Mouse (Mus musculus) myocyte (in vitro differentiated cells): ENCODE data around the gene Lcmt2. TPM values are rescaled to one million over a fixed set of nuclear protein-coding genes. Genes with fewer than 3 reads are reported as not detected.
A peak's percentile ranks its signal among the peaks of the same experiment; 100 is the strongest.

Source experiments
- H3K27me3 ChIP-seq: one replicate; pipeline ENCODE4 v1.6.1; 2011; ENCODE audit not compliant: control insufficient read depth, insufficient read depth, insufficient read length
- H3K36me3 ChIP-seq: one replicate; pipeline ENCODE4 v1.6.1; 2011; ENCODE audit not compliant: control insufficient read depth, insufficient read depth
- H3K4me2 ChIP-seq: one replicate; pipeline ENCODE4 v1.6.1; 2011; ENCODE audit warnings: low read depth, control low read depth
- H3K4me3 ChIP-seq: one replicate; pipeline ENCODE4 v1.5.1; 2011; ENCODE audit warnings: mild to moderate bottlenecking, control low read depth, moderate library complexity
- H3K79me2 ChIP-seq: one replicate; pipeline ENCODE4 v1.6.1; 2011; ENCODE audit not compliant: control insufficient read depth, insufficient read depth
- H3ac ChIP-seq: one replicate; pipeline ENCODE4 v1.6.1; 2011; ENCODE audit not compliant: control insufficient read depth, insufficient read length
- CEBPB ChIP-seq: IDR thresholded peaks from 2 replicates; pipeline ENCODE4 v1.6.1; 2011; ENCODE audit warnings: mild to moderate bottlenecking, moderate library complexity; ENCODE audit not compliant: poor library complexity, insufficient read depth, severe bottlenecking
- E2F4 ChIP-seq: IDR thresholded peaks from one replicate; pipeline ENCODE4 v1.6.1; 2011; ENCODE audit warnings: mild to moderate bottlenecking, control low read depth, moderate library complexity; ENCODE audit not compliant: insufficient read depth
- MAX ChIP-seq: IDR thresholded peaks from one replicate; pipeline ENCODE4 v1.6.1; 2011; ENCODE audit warnings: low read depth, mild to moderate bottlenecking, control low read depth
- MYOD1 ChIP-seq, 3 experiments: IDR thresholded peaks; one replicate each; pipeline ENCODE4 v1.6.1; 2011; ENCODE audit warnings: control low read depth in 2 of 3, low read depth in 2 of 3, mild to moderate bottlenecking in 2 of 3, moderate library complexity in 1 of 3; ENCODE audit not compliant: insufficient read length in 2 of 3, control insufficient read depth in 1 of 3
- MYOG ChIP-seq, 3 experiments: IDR thresholded peaks; one replicate each; pipeline ENCODE4 v1.6.1; 2011; ENCODE audit warnings: control low read depth in 2 of 3, low read depth in 2 of 3, mild to moderate bottlenecking in 2 of 3; ENCODE audit not compliant: insufficient read length in 2 of 3, control insufficient read depth in 1 of 3, insufficient read depth in 1 of 3
- POLR2A ChIP-seq: IDR thresholded peaks from one replicate; pipeline ENCODE4 v1.6.1; 2011; ENCODE audit warnings: low read depth, mild to moderate bottlenecking, control low read depth, moderate library complexity; ENCODE audit not compliant: insufficient read length
- POLR2AphosphoS2 ChIP-seq: IDR thresholded peaks from one replicate; pipeline ENCODE4 v1.6.1; 2011; ENCODE audit warnings: low read depth, control low read depth; ENCODE audit not compliant: insufficient read length
- REST ChIP-seq: IDR thresholded peaks from one replicate; pipeline ENCODE4 v1.6.1; 2011; ENCODE audit warnings: mild to moderate bottlenecking, control low read depth, moderate library complexity; ENCODE audit not compliant: insufficient read depth, insufficient read length
- SRF ChIP-seq: IDR thresholded peaks from one replicate; pipeline ENCODE4 v1.6.1; 2011; ENCODE audit warnings: low read depth; ENCODE audit not compliant: control insufficient read depth, insufficient read length
- TCF12 ChIP-seq: IDR thresholded peaks from one replicate; pipeline ENCODE4 v1.6.1; 2011; ENCODE audit warnings: mild to moderate bottlenecking, control low read depth; ENCODE audit not compliant: poor library complexity, insufficient read depth, severe bottlenecking
- TCF3 ChIP-seq: IDR thresholded peaks from one replicate; pipeline ENCODE4 v1.6.1; 2011; ENCODE audit warnings: low read depth, control low read depth; ENCODE audit not compliant: insufficient read length
- USF1 ChIP-seq: IDR thresholded peaks from one replicate; pipeline ENCODE4 v1.6.1; 2011; ENCODE audit warnings: low read depth, mild to moderate bottlenecking, control low read depth, moderate library complexity
- polyA plus RNA-seq: library from polyadenylated mRNA; unstranded; fragments of >200 nt; fragmentation: generic; extraction: Trizol; gene quantifications from one replicate; pipeline ENCODE4 v1.2.1, GENCODE M21; 2012; ENCODE audit warnings: missing spikeins

Lcmt2 gene
- polyA plus RNA-seq, 1 experiment: 2.9 TPM

DNA sequence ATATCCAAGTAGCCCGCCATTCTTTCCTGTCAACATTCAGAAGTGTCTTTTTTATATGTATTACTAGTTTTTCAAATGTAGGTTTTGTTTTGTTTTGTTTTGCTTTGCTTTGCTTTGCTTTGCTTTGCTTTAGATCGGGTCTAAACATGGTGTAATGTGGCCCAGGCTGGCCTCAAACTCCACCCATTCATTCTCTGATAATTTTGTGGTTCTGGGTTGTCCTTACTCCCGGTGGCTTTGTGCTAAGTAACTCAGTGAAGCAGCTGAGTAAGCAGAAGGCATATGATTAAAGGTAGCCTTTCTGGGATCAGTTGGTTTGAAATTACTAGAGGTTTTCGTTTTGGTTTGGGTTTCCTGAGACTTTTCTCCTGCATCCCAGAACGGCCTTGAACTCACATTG lies 9.2 kb upstream of the Lcmt2 start:
- H3K79me2 ChIP-seq: no peaks in the 10 kb centered on the region
- no peaks in the 10 kb centered on the region for H3K27me3 ChIP-seq
- no peaks in the 10 kb centered on the region for H3K36me3 ChIP-seq
- H3ac ChIP-seq: no peak overlapping the region
- no peak for TF ChIP-seq TCF12
- no peak for TF ChIP-seq MYOD1 (IDR thresholded peaks at IDR 0.05; ENCODE audit: control insufficient read depth in 1 of 3, insufficient read length in 2 of 3, low read depth in 2 of 3)
- TF ChIP-seq POLR2A: no peak
- no peak for TF ChIP-seq SRF
- H3K4me3 ChIP-seq: no peak overlapping the region
- no peak overlapping the region for H3K4me2 ChIP-seq

DNA sequence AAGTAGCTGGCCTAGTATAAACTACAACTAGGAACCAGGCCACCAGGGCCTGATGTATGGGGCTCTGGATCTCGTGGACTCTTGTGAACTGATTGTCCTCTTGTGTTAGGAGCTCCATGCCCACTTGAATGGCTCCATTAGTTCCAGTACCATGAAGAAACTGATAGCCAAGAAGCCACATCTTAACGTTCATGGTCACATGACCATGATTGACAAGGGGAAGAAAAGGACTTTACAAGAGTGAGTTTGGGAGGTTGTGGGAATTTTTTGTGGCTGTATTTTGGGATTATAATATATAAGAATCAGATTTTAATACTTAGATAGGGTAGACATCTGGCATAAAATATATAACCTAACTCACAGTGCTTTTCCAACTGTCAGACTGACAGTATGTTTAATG lies 2.0 kb upstream of the Lcmt2 start:
- no peaks in the 10 kb centered on the region for H3K79me2 ChIP-seq
- H3K36me3 ChIP-seq: no peaks in the 10 kb centered on the region
- TF ChIP-seq MAX (no peak), E2F4 (no peak), SRF (no peak), TCF3 (no peak), CEBPB (no peak), USF1 (no peak), REST (no peak), MYOD1 (IDR thresholded peaks at IDR 0.05; ENCODE audit: control insufficient read depth in 1 of 3, insufficient read length in 2 of 3, low read depth in 2 of 3) (no peak), TCF12 (no peak)
- H3K4me3 ChIP-seq: no peak overlapping the region
- H3K4me2 ChIP-seq: no peak overlapping the region
- H3K27me3 ChIP-seq: no peaks in the 10 kb centered on the region
- H3ac ChIP-seq: no peak overlapping the region

DNA sequence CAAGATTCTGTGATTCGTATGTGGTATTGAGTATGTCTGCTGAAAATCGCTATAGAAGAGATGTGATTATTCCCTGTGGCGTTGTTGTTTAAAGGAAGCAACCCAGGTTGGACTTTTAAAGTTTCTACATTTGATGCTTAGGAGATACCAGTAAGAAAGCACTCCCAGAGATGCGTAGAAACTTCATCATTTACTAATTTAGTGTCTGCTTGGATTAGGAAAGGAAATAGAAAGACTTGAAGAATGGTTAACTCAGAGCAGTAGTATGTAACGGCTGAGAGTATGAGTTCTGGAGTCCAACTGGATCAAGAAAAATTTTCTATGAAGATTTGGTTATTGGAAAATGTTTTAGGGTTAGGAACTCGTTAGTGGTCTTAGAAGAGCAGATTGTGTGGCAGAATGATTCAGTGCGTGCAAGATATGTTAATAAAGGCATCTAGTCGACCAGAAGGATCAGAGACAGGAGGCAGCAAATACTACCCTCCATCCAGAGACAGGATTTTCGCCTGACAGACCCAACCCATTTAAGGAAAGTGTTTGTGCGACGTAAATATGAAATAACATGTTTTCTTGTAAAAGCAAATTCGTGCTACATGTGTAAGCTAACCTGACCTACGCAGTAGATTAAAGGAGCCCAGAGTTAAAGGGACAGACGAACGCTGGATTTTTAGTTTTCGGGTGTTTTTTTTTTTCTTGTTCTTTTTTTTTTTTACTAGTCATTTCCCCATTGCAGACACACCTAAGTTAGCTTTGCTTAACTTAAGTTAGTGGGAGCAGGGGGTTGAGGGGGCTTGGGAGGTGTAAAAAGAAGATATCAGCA lies 973 bp upstream of the Lcmt2 start:
- H3K4me3 ChIP-seq: peak overlapping the region; percentile 26
- TF ChIP-seq MAX (no peak), POLR2A (no peak), REST (no peak), MYOD1 (IDR thresholded peaks at IDR 0.05; ENCODE audit: control insufficient read depth in 1 of 3, insufficient read length in 2 of 3, low read depth in 2 of 3) (no peak), POLR2AphosphoS2 (no peak), USF1 (no peak), TCF3 (no peak), E2F4 (no peak)

DNA sequence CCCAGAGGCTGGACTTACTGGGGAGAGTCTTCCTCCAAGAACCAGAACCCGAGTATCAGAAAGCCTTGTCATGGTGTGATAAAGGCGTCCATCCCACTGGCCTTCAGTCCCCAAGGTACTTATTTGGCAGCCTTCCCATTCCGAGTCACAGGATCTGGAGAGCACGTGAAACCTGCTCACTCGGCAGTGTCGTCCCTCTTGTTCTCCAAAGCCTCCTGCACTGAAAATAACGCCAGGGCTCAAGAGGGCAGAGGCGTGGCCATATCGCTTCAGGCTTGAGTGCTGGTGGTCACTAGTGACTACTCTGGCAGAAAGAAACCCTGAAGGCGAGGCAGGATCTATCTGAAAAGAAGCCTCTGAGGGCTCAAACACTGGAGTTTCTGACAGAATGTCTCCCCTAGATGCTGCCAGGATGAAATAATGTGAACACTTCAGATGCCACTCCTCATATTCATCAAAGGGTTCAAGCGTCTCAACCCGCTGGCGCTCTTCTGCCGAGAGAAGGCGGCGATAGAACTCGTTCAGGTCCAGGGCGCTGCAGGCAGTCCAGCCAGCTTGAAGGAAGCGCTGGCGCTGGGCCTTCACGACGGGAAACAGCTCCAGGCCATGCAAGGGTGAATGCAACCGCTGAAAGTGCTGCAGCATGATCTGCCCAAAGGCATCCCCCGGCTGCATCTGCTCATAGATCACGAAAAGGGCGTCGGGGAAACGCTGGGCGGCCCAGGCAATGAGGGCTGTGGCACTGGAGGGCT lies 1.0 kb downstream of the Lcmt2 start:
- Histone ChIP-seq H3K4me2 (peak overlapping the region; percentile 74), H3K27me3 (no peaks in the 10 kb centered on the region), H3ac (peak overlapping the region; percentile 90), H3K79me2 (no peaks in the 10 kb centered on the region), H3K4me3 (peak overlapping the region; percentile 26), H3K36me3 (no peaks in the 10 kb centered on the region)
- no peak for TF ChIP-seq MYOG (IDR thresholded peaks at IDR 0.05; ENCODE audit: control insufficient read depth in 1 of 3, insufficient read depth in 1 of 3, insufficient read length in 2 of 3, low read depth in 2 of 3)
- TF ChIP-seq POLR2AphosphoS2: no peak
- no peak for TF ChIP-seq MAX
- TF ChIP-seq E2F4: no peak
- no peak for TF ChIP-seq MYOD1 (IDR thresholded peaks at IDR 0.05; ENCODE audit: control insufficient read depth in 1 of 3, insufficient read length in 2 of 3, low read depth in 2 of 3)
- TF ChIP-seq POLR2A: no peak

More for the DNA sequence above, 973 bp upstream of the Lcmt2 start:
- Histone ChIP-seq H3ac (no peak overlapping the region), H3K79me2 (no peaks in the 10 kb centered on the region), H3K36me3 (no peaks in the 10 kb centered on the region), H3K27me3 (no peaks in the 10 kb centered on the region), H3K4me2 (peak overlapping the region; percentile 74)

DNA sequence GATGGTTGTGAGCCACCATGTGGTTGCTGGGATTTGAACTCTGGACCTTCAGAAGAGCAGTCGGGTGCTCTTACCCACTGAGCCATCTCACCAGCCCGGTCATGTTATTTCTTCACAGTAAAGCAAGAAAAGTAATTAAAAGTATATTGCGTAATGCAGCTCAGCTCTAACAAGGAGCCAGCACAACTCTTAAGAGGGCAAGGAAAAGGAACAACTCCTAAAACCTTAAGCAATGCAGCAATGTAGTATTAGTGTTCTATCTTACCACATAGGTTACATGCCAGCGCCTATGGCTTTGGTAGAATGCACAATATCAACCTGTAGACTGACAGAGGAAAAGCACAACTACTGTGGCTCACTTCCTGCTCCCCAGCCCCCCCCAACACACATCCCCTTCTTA lies 3.1 kb downstream of the Lcmt2 start:
- no peak overlapping the region for H3K4me2 ChIP-seq

More for the DNA sequence above, 3.1 kb downstream of the Lcmt2 start:
- H3K4me3 ChIP-seq: no peak overlapping the region
- H3K27me3 ChIP-seq: no peaks in the 10 kb centered on the region
- H3ac ChIP-seq: no peak overlapping the region
- no peaks in the 10 kb centered on the region for H3K79me2 ChIP-seq
- no peaks in the 10 kb centered on the region for H3K36me3 ChIP-seq
- TF ChIP-seq CEBPB (peak; percentile 47; the same call in 1 of the 2 replicates), REST (no peak)
